Mouse (Mus musculus): Measurements from ENCODE around the gene Chd5.

DNA sequence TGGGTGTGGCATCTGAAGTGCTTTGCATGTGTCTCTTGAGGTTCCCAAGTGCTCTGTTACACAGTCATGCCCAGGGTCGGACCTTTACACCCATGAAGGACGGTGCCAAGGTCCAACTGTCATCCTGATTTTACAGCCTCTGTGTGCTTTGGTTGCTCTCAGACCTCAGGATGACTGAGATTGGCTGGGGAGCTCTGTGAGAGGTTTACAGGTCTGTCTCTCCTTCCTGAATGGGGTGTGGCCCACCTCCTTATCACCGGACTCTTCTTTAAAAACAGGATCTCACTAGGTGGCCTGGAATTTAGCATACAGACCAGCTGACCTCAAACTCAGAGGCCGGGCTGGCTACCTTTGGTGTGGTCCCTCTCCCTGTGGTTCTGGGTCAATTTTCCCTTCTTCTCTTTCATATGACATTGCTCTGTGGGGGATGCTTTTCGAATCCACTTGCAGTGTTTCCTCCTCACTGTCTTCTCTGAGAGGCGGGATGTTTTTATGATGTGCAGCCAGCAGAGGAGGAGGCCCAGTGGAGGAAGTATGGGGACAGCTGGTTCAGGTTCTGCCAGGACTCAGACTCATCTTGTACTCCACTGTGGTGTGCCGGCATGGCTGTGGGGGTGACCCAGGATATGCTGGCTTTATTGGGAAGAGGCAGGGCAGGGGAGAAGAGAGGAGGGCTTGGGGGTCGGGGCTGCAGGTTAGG lies 12.4 kb downstream of the Chd5 start:
- no peak for TF ChIP-seq CTCF (conservative IDR thresholded peaks at IDR 0.05; ENCODE audit: low read length)
- no peak for TF ChIP-seq NANOG (IDR thresholded peaks at IDR 0.05; ENCODE audit: borderline replicate concordance, low read length)
- no peak for TF ChIP-seq POU5F1 (IDR thresholded peaks at IDR 0.05; ENCODE audit: borderline replicate concordance, low read length)

Data from E14TG2a.4 (cell line).